Mouse (Mus musculus): ENCODE measurements around the gene Acot6. TPM values are rescaled to one million over a fixed set of nuclear protein-coding genes. Genes with fewer than 3 reads are reported as not detected.
"Not testable (repeated sequence)": the region's sequence is repeated elsewhere in the genome, so short reads cannot be mapped to it uniquely, and the experiment has no call there.

Gene Acot6
- polyA plus RNA-seq, 1 experiment from 2014 or later: 0.96 TPM

DNA sequence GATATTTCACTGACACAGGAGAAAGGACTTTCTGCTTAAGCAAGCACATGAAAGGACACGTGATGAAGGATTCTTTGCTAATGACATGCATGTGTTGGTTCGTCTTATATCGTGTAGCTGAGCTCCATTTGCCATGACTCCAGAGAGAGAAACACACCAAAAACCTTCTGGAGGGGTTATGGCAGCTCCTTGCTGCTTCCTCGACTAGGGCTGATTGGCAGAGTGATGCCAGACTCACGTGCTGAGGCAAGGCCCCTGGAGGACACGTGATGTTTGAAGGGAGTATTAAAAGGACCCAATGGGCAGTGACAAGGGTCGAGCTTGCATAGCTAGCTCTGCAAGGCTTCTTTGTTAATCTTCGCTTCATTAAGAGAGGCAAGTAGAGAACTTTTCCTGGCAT, 32.2 kb upstream of the Acot6 start:
- Histone ChIP-seq H3K9ac (replicated peaks) (no peak overlapping the region), H3K4me3 (replicated peaks) (no peak overlapping the region), H3K27ac (no peak overlapping the region), H3K36me3 (no peaks in the 10 kb centered on the region), H3K9me3 (no peaks in the 10 kb centered on the region), H3K4me1 (replicated peaks) (0 out of 2 replicates have a peak, but pooled peaks cover 3% of the 10 kb centered on the region), H3K27me3 (peaks cover 35% of the 10 kb centered on the region), H3K4me2 (replicated peaks) (no peak overlapping the region)
- 61% methylated on average over 8 of the region's 8 CpGs for WGBS
- no peak for ATAC-seq

DNA sequence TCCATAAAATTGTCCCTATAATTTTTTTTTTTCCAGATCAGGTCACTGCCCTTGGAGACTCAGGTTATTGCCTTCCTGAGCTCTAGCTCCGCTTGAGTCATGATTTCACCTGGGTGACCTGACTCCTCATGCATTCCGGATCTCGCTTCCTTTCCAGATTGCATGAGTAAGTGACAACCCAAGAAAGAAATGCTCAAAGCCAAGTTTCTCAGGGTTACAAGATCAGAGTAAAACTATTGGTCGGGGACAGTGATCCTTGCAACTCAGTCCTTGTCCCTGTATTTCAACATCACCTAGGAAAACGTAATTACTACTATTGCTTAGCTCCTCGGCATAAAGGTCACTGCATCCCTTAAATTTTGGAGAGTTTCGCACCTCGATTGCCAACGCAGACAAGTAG, 31.5 kb upstream of the Acot6 start, which contains the start of gene Acot5:
TSS of gene Acot5 (plus strand) at position 340 of the 400 bp plus-strand sequence.
- Histone ChIP-seq H3K4me3 (replicated peaks) (peak within 1 kb of the TSS; percentile 40), H3K9ac (replicated peaks) (peak within 1 kb of the TSS; percentile 52), H3K27ac (no peak within 1 kb of the TSS), H3K36me3 (no peaks in the 10 kb centered on the region), H3K4me2 (replicated peaks) (peak within 1 kb of the TSS; percentile 58), H3K9me3 (no peaks in the 10 kb centered on the region), H3K4me1 (replicated peaks) (0 out of 2 replicates have a peak, but pooled peaks cover 3% of the 10 kb centered on the region), H3K27me3 (peaks cover 35% of the 10 kb centered on the region)
- WGBS: 54% methylated on average over 9 of the region's 9 CpGs
- ATAC-seq: no peak

DNA sequence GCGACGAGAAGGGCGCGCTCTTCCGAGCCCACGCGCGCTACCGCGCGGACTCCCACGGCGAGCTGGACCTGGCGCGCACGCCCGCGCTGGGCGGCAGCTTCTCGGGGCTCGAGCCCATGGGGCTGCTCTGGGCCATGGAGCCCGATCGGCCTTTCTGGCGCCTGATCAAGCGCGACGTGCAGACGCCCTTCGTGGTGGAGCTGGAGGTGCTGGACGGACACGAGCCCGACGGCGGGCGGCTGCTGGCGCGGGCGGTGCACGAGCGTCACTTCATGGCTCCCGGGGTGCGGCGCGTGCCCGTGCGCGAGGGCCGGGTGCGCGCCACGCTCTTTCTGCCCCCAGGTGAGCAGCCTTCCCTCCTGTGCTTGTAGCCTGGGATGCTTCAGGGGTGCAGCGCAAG, 30.9 kb upstream of the Acot6 start:
- not testable (repeated sequence) for H3K9me3 ChIP-seq; H3K4me1 ChIP-seq (replicated peaks); H3K36me3 ChIP-seq; ATAC-seq; H3K27ac ChIP-seq
- under 1% methylated on average over 38 of the region's 52 CpGs for WGBS
- peak overlapping the region; percentile 52 for H3K9ac ChIP-seq (replicated peaks)
- peak overlapping the region; percentile 58 for H3K4me2 ChIP-seq (replicated peaks)
- peaks cover 35% of the 10 kb centered on the region for H3K27me3 ChIP-seq
- H3K4me3 ChIP-seq (replicated peaks): peak overlapping the region; percentile 40

DNA sequence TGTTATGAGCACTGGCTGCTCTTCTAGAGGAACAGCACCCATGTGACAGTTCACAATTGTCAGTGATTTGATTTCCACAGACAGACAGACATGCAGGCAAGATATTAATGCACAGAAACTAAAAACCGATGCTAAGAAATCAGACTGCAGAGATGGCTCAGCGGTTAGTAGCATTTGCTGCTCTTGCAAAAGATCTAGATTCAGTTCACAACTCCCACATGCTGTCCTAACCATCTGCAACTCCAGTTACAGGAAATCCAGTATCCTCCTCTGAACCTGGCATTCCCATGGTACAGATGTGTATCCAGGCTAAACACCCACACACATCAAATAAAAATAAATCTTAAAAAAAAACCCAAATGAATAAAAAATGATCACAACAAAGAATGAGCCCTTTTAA, 28.8 kb upstream of the Acot6 start:
- H3K9me3 ChIP-seq: no peaks in the 10 kb centered on the region
- peaks cover 35% of the 10 kb centered on the region for H3K27me3 ChIP-seq
- no peak overlapping the region for H3K27ac ChIP-seq
- no peak overlapping the region for H3K4me3 ChIP-seq (replicated peaks)
- no peak overlapping the region for H3K4me2 ChIP-seq (replicated peaks)
- no peak for ATAC-seq
- no peak overlapping the region for H3K9ac ChIP-seq (replicated peaks)
- 0 out of 2 replicates have a peak, but pooled peaks cover 3% of the 10 kb centered on the region for H3K4me1 ChIP-seq (replicated peaks)
- H3K36me3 ChIP-seq: no peaks in the 10 kb centered on the region
- WGBS: 81% methylated on average over 2 of the region's 2 CpGs

DNA sequence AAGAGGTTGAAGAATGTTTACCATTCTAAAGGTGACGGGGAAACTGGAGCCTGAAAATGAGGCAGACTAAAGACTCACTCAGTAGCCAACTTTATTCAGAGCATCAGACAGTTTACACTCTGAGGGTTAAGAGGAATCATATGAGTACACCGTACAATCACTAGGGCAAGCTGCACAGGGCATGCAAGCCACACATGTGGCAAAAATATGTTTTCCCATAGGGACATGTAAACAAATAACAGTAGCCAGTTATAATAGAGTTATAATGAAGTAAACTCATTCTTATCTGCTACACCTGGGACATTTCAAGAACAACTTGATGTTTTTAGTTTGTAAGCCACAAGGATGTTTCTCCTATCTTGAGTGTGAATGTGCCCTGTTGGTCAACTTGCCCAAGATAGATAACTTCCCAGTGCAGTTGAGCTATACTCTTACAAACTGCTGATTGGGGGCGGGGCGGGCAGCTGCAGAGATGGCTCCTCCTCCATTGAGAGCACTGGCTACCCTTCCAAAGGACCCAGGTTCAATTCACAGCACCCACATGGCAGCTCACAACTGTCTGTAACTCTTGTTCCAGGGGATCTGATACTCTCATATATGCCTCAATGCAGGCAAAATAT, 23.0 kb upstream of the Acot6 start:
- WGBS: 86% methylated on average over 4 of the region's 4 CpGs
- ATAC-seq: no peak
- Histone ChIP-seq H3K27ac (no peak overlapping the region), H3K9me3 (no peaks in the 10 kb centered on the region), H3K9ac (replicated peaks) (no peak overlapping the region), H3K36me3 (no peaks in the 10 kb centered on the region), H3K4me2 (replicated peaks) (no peak overlapping the region), H3K4me1 (replicated peaks) (no peaks in the 10 kb centered on the region), H3K27me3 (peaks cover 2% of the 10 kb centered on the region; the same call in 1 of the 2 replicates), H3K4me3 (replicated peaks) (no peak overlapping the region)

DNA sequence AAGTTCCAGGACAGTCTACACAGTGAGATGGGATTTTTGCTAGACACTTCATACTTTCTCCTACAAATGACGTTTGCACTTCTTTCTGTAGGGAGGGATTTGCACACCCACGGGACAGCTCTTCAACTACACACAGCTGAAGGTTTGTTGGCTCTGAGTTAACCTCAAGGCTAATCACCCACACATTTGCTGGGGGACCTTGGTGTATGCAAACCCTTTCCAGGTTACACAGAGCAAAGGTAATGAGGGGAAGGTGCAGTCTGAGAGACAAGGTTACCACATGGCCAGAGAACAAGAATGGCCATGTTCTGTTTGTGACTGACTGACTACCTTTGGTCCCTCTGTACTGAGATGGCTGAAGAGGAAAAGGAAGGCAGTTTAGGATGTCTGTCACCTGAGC, 16.6 kb upstream of the Acot6 start:
- no peaks in the 10 kb centered on the region for H3K9me3 ChIP-seq
- no peak overlapping the region for H3K4me3 ChIP-seq (replicated peaks)
- WGBS: 92% methylated on average over 2 of the region's 2 CpGs
- ATAC-seq: no peak
- no peak overlapping the region for H3K4me2 ChIP-seq (replicated peaks)
- H3K4me1 ChIP-seq (replicated peaks): no peaks in the 10 kb centered on the region
- no peak overlapping the region for H3K9ac ChIP-seq (replicated peaks)
- H3K27me3 ChIP-seq: no peaks in the 10 kb centered on the region
- H3K36me3 ChIP-seq: no peaks in the 10 kb centered on the region
- no peak overlapping the region for H3K27ac ChIP-seq

DNA sequence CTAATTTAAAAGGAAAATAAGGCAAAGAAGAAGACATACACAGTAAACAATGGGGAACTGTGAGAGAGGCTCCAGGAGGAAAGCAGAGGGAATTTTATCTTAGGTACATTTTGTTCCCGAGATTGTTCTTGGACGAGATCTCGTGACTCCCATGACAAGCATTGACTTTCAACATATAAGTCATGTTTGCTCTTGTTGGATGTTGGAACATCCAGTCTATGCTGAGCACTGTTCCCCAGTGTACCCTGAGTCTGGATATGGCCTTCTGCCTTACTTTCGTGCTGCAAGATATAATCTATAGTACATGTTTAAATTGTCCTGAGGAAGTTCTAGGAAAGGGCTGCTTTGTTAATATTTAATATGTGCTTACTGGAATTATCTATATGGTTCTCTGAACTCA, 15.9 kb upstream of the Acot6 start:
- Histone ChIP-seq H3K27ac (no peak overlapping the region), H3K4me2 (replicated peaks) (no peak overlapping the region), H3K9me3 (peaks cover 4% of the 10 kb centered on the region; the same call in 1 of the 2 replicates), H3K4me3 (replicated peaks) (no peak overlapping the region), H3K4me1 (replicated peaks) (no peaks in the 10 kb centered on the region), H3K9ac (replicated peaks) (no peak overlapping the region), H3K36me3 (no peaks in the 10 kb centered on the region), H3K27me3 (no peaks in the 10 kb centered on the region)
- WGBS: 92% methylated on average over 4 of the region's 4 CpGs
- no peak for ATAC-seq

DNA sequence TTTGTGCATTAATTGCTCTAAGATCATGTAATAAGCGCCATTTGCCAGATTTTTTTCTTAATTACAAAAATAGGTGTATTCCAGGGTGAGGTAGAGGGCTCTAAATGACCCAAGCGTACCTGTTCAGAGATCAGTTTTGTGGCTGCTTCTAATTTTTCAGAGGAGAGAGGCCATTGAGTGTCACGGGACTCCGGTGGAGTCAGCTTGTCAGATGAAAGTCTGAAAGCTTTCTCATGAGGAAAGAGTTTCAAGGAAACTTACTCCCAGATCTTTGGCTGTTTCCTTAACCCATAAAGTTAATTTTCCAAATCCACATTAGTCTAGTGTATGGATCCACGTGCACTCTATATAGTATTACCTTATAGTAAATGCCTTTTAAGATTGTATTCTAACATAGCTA, 5.8 kb upstream of the Acot6 start:
- not testable (repeated sequence) for H3K4me1 ChIP-seq (replicated peaks); H3K27ac ChIP-seq; H3K4me2 ChIP-seq (replicated peaks); H3K9ac ChIP-seq (replicated peaks); H3K27me3 ChIP-seq; H3K4me3 ChIP-seq (replicated peaks); ATAC-seq; H3K36me3 ChIP-seq
- WGBS: 89% methylated on average over 5 of the region's 5 CpGs
- peaks cover 21% of the 10 kb centered on the region for H3K9me3 ChIP-seq

DNA sequence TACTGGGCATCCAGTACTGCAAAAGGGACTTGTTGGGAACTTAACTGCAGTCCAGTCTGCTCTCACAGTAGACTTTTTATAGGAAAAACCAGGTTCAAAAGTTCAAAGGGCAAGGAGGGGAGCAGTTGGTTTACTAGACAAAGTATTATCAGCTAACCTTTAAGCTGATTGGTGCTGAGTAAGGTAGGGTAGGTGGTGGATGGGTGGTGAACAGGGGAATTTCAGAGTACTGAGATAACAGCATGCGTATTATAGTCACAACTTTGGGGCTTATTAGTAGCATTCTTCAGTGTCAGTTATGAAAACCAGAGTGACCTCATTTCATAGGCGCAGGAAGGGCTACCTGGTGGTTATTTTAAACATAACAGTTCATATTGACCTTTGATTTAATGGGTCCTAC, 849 bp upstream of the Acot6 start:
- no peak for ATAC-seq
- WGBS: 99% methylated on average over 2 of the region's 2 CpGs

DNA sequence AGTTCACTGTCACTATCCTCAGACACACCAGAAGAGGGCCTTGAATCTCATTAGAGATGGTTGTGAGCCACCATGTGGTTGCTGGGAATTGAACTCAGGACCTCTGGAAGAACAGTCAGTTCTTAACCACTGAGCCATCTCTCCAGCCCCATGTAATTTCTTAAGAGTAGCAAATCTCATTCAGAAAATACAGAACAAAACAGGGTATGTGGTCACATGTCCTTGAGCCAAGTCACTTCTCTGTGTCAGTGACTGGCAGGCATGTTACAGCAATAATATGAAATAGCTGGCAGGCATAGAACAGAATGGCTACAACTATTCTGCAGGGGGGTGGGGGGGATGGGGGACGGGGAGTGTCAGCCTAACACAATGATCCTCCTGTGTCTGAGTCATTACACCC, 383 bp upstream of the Acot6 start:
- peak overlapping the region; percentile 54 for H3K4me3 ChIP-seq (replicated peaks)
- peaks cover 5% of the 10 kb centered on the region; the same call in 1 of the 2 replicates for H3K4me1 ChIP-seq (replicated peaks)
- ATAC-seq: no peak
- H3K36me3 ChIP-seq: no peaks in the 10 kb centered on the region
- H3K9ac ChIP-seq (replicated peaks): no peak overlapping the region
- peak overlapping the region; percentile 73 for H3K4me2 ChIP-seq (replicated peaks)
- no peaks in the 10 kb centered on the region for H3K9me3 ChIP-seq
- 58% methylated on average over 1 of the region's 1 CpGs for WGBS
- H3K27me3 ChIP-seq: peaks cover 4% of the 10 kb centered on the region; the same call in 1 of the 2 replicates
- no peak overlapping the region for H3K27ac ChIP-seq

More for the DNA sequence above, 849 bp upstream of the Acot6 start:
- Histone ChIP-seq H3K27me3 (peaks cover 4% of the 10 kb centered on the region; the same call in 1 of the 2 replicates), H3K27ac (no peak overlapping the region), H3K4me2 (replicated peaks) (no peak overlapping the region), H3K36me3 (no peaks in the 10 kb centered on the region), H3K4me1 (replicated peaks) (peaks cover 5% of the 10 kb centered on the region; the same call in 1 of the 2 replicates), H3K9ac (replicated peaks) (no peak overlapping the region), H3K4me3 (replicated peaks) (no peak overlapping the region), H3K9me3 (no peaks in the 10 kb centered on the region)

DNA sequence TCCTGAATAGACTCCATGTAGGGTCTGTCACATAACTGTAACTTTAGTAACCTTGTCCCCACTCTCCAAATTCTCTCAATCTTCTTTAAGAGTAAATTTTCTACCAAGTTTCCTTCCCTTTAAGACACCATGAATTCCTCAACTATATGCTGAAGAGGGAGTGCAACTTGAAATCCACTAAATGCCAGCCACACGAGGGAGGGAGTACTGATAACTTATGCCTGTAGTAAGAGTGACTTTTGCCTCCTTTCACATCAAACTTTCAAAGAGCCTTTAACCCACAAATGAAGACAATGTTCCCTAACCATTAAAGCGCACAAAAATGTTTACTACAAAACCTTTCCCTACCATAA, 1.0 kb downstream of the Acot6 start:
- Histone ChIP-seq H3K4me1 (replicated peaks) (peaks cover 5% of the 10 kb centered on the region; the same call in 1 of the 2 replicates), H3K27ac (no peak overlapping the region), H3K4me3 (replicated peaks) (peak overlapping the region; percentile 54), H3K27me3 (peaks cover 4% of the 10 kb centered on the region; the same call in 1 of the 2 replicates), H3K4me2 (replicated peaks) (peak overlapping the region; percentile 73), H3K36me3 (no peaks in the 10 kb centered on the region), H3K9ac (replicated peaks) (no peak overlapping the region), H3K9me3 (no peaks in the 10 kb centered on the region)
- WGBS: 64% methylated on average over 2 of the region's 2 CpGs
- ATAC-seq: no peak

DNA sequence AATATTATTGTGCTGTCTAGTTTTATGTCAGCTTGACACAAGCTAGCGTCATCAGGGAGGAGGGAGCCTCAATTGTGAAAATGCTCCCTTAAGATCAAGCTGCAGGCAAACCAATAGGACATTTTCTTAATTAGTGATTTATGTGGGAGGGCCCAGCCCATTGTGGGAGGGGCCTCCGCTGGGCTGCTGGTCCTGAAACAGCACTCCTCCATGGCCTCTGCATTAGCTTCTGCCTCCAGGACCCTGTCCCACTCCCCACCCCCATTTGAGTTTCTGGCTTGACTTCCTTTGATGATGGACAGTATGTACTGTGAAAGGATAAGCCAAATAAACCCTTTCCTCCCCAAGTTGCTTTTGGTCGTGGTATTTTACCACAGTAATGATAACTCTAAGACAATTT, 6.6 kb downstream of the Acot6 start:
- WGBS: 79% methylated on average over 3 of the region's 3 CpGs
- Histone ChIP-seq H3K4me2 (replicated peaks) (no peak overlapping the region), H3K27me3 (no peaks in the 10 kb centered on the region), H3K4me3 (replicated peaks) (no peak overlapping the region), H3K9me3 (no peaks in the 10 kb centered on the region), H3K4me1 (replicated peaks) (no peaks in the 10 kb centered on the region), H3K36me3 (no peaks in the 10 kb centered on the region), H3K27ac (no peak overlapping the region), H3K9ac (replicated peaks) (no peak overlapping the region)
- no peak for ATAC-seq

DNA sequence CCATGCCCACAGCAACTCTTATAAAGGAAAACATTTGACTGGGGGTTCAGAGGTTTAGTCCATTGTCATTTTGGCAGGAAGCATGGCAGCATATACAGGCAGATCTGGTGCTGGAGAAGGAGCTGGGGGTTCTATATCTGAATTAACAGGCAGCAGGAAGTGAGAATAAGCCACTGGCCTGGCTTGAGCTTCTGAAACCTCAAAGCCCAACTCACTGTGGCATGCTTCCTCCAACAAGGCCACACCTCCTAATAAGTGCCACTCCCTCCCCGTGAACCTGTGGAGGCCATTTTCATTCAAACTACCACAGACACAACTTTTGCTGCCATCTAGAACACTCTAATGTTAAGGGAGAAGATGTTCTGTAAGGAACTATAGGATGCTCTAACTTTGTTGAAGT, 7.2 kb downstream of the Acot6 start:
- no peaks in the 10 kb centered on the region for H3K36me3 ChIP-seq
- ATAC-seq: no peak
- no peak overlapping the region for H3K9ac ChIP-seq (replicated peaks)
- no peaks in the 10 kb centered on the region for H3K4me1 ChIP-seq (replicated peaks)
- WGBS: 86% methylated on average over 1 of the region's 1 CpGs
- H3K4me3 ChIP-seq (replicated peaks): no peak overlapping the region
- H3K9me3 ChIP-seq: no peaks in the 10 kb centered on the region
- no peaks in the 10 kb centered on the region for H3K27me3 ChIP-seq
- H3K27ac ChIP-seq: no peak overlapping the region
- H3K4me2 ChIP-seq (replicated peaks): no peak overlapping the region
